Mouse (Mus musculus): ENCODE results near the gene Mum1.
A peak's percentile ranks its signal among the peaks of the same experiment; 100 is the strongest.

Gene Mum1

DNA sequence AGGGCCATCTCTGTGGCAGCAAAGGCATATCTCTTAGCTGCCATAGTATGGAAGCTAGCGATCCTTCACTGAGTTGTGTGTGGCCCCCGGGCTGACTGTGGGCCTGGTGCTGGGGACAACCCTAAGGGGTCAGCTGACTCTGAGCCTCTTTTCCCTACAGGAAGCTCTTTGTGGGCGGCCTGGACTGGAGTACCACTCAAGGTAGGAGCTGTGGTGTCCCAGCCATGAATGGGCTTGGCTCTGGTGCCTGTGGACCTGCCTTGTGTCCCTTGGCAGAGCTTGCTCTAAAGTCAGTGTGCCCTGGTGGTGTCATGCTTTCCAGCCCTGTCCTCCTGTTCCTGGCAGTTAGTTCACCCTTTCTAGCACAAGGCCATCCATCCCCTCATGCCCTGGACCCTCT, 47.6 kb downstream of the Mum1 start:
- no peak for DNase-seq

DNA sequence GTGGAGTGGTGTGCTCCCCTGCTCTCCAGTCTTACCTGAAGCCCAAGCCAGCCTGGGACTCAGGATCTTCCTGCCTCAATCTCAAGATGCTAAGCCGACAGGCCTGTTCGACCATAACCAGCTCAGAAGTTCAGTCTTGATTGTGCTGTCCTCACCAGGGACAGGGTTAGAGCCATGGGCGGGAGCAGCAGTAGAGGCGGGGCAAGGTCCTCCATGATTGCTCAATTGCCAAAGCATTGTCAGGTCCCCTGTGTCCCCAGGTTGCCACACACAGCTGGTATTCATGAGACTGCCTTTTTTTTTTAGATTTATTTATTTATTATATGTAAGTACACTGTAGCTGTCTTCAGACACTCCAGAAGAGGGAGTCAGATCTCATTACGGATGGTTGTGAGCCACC, 50.0 kb downstream of the Mum1 start:
- DNase-seq = no peak

DNA sequence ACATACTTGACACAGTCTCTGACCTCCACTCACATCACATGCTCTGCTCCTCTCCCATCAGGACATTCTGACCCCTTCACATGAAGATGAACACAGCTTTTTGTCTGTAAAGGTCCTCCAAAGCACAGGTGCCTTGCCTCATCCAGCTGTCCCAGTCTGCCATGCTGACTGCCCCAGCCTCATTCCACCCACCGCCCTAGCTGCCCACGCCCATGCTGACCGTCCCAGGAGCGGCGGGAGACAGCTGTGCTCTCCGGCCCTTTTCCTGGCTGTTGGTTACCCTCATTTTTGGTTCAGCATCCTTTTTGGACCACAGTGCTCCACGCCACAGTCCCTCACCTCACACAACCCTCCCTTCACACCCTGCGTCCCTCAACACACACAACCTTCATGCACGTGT, 52.2 kb downstream of the Mum1 start:
- no peak for DNase-seq

DNA sequence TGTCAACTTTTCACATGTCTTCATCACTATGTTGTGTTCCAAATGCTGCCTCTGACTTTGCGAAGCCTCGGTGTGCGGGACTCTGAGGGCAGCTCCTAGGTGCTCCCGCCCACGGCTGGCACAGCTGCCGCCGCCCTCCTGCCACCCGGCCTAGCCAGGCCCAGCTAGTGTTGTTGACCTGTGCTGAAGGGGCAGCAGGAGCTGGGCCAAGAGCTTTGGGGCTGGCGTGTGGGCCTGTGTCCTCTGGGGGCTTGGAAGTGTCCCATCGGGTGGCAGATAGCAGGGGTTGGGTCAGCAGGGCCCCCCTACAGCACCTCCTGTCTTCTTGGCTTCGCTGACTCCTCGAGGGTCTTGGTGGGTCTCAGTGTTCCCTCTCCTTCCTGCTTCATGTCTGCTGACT, 53.0 kb downstream of the Mum1 start:
- no peak for DNase-seq

DNA sequence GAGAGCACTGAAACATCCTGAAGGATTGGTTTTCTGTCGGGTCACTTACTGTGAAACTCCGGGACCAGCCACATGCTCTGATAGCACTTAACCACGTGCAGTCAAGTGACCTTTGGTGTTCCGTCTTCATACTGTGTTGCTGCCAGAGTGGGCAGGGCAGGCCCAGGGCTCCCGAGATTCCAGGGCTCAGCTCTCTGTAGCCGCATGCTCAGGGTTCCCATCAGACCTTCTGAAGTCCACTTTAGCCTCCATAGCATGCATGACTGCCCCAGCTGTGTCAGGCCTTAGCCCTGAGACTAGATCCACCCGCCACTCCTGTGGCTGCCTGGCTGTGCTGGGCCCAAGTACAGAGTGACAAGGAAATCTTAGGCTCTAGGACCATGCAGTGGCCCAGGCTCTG, 55.1 kb downstream of the Mum1 start:
- no peak for DNase-seq

DNA sequence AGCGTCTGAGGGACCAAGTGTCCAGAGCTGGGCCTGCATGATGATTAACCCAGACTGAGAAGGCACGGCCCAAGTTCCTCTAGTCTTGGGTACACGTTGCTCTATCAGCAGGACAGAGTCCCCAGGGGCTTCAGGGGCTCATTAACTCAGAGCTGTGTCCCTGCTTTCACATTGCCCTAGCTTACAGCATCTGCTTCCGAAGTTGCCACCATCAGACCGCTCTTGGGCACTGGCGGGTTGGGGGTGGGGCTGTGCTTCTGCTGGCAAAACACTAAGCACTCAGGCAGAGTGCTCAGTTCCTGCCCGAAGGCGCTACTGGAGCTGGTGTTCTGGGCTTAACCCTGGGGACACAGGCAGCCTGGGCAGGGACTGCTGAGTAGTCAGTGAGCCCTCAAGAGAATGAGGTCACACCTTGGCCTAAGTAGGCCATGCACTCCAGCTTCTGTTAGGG, 55.7 kb downstream of the Mum1 start:
- DNase-seq = peak; percentile 59 to 67

DNA sequence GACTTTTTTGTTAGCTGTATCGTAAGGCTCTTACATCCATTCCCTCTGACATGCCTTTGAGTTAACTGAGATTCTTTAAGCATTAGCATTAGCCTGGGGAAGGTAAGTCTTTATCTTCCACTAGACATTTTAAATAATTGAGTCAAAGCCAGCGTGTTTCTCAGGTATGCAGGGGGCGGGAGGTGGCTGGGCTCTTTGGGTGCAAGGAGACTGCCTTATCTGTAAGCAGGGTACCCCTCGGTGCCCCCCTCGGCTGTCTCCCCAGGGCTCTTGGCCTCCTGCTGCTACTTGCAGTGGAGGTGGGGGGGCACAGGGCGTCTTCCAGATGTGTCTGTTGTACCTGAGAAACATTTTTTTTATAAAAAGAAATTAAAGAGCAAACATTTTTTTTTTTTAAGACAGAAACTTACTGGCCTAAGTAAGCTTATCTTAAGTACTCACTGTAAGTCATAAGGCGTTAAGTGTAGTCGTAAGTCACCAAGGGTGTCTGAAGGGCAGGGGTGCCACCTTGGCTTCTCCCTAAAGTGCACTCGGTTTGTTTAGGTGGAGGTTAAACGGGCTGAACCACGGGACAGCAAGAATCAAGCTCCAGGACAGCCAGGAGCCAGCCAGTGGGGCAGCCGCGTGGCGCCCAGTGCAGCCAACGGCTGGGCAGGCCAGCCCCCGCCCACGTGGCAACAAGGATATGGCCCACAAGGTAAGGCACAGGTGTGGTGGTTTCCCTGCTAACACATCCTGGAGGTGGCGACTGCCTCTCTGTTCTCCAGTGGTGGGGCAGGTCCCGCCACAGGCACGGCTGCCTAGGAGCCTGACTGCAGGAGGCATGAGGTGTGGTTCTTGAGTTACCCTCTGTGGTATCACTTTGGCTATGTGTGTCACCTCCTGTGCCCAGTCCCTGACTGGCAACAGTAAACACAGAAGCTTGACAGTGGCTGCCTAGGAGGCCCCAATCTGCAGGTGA, 56.5 kb downstream of the Mum1 start:
- DNase-seq = peak in 1 of 2 experiments; percentile 41

DNA sequence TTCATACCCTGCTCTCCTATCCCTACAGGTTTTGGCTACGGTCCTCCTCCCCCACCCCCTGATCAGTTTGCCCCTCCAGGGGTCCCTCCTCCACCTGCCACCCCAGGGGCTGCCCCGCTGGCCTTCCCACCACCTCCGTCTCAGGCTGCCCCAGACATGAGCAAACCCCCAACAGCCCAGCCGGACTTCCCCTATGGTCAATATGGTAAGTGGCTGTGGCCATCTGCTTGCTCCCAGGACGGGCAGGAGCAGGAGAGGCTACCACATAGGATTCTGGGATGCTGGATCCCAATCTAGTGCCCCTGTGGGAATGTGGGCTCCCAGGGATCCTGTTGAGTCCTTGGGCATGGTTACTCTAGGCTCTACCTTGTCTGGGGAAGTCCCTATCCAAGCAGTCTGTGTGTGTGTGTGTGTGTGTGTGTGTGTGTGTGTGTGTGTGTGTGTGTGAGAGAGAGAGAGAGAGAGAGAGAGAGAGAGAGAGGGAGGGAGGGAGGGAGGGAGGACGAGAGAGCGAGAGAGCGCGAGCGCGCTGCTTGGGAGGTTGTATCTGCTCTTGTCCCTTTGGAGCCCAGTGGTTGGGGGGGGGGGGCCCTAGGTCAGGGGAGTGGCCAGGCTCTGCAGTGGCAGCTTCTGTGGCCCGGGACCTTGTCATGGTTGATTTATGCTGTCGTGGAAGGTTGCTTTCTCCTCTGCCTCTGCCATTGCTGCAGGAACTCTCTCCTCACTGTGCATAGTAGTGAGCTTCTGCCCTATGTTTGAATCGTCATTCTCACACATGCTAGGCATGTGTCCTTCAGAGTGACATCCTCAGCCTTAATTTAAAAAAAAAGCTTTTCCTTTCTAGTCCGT, 59.2 kb downstream of the Mum1 start:
- DNase-seq = no peak

DNA sequence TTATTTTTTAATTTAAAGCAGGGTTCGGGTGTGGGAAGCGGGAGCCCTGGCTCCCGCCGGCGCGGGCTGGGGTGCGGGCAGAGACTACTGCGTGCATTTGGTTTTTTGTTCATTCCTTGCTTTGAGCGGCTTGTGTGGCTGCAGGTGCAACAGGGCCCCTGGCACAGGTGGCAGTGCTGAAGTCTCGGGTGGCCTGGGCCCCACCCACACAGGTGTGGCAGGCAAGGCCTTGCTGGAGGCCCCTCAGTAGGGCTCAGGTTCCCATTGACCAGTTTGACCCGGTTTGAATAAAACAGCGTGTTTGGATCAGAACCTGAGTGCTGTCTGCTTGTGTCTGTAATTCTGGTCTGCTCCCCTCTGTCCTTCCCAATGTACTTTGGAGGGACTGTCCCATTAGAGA, 61.9 kb downstream of the Mum1 start:
- DNase-seq = no peak

DNA sequence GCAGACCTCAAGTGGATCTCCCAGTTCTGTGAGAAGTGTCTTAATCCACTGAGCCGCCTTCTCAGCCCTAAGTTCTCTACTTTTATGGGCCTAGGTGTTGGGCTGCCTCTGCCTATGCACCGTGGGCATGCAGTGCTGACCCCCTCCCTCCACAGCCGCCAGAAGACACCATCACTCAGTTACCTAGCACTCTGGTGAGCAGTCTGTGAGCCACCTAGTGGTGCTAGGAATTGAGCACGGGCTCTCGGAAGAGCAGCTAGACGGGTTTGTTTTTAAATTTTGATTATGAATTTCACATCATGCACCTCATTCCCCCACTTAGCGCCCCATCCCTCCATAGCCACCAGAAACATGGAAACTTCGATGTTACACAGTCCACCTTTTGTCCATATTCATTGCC, 62.4 kb downstream of the Mum1 start:
- DNase-seq = no peak

DNA sequence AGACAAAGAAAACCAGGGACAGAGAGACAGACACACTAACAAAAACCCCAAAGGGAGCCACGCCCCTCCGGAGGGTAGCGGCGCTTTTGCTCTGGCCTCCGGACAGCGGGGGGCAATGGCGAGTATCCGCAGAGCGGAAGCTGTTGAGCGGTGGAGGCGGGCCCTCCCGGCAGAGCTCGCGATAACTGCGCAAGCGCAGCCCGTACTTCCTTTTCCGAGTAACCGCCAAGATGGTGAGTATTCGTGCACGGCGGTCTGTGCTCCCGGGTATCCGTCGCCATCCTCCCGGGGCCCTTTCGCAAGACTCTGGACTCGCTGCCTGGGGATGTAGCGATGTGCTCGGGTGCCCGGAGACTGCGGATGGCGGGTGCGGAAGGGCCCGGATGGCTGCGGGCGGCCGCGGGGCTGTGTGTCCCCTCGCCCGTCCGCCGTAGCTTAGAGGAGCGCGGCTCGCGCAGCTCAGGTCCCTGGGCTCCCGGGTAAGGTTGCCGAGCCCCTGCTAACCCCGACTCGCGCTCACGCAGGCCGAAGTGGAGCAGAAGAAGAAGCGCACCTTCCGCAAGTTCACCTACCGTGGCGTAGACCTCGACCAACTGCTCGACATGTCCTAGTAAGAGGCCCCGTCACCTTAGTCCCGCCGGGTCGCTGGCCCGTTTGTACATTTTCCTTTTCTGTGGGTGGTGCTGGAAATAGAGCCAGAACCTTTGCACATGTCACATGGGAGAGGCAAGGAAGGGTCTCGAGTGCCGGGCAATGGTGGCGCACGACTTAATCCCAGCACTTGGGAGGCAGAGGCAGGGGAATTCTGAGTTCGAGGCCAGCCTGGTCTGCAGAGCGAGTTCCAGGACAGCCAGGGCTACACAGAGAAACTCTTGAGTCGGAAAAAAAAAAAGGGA, 66.3 kb downstream of the Mum1 start, which contains the start of gene Rps15:
Gene Rps15 (plus strand): TSS at position 203 of the 896 bp plus-strand sequence.
- peak; percentile 95 to 98 for DNase-seq

DNA sequence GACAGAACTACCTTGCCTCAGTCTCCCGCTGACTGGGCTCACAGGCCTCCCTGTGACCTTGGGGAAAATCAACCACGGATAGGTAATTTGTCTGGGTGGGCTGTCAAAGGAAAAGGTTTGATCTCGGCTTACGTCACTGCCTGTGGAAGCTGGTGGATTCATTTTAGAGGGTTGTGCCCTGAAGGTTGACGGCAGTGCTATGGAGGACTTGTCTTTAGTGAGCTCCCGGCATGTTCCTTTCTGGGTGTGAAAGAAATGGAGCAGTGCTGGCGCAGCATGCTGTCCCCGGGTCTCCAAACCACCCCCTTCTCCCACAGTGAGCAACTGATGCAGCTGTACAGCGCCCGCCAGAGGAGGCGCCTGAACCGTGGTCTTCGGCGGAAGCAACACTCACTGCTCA, 67.1 kb downstream of the Mum1 start:
- no peak for DNase-seq

Data from cerebellum, postnatal 25 days (tissue).